Mouse (Mus musculus) CH12.LX (cell line): ENCODE measurements around the gene Ror1.

Experiments used
- CTCF ChIP-seq, 2 experiments: IDR thresholded peaks in 1 of 2; conservative IDR thresholded peaks in 1 of 2; 2 replicates each; pipeline ENCODE4 v1.5.1; 2011 to 2012; ENCODE audit warnings: low read depth in 2 of 2, low read length in 2 of 2, improper control_type of control experiment in 1 of 2, inconsistent platforms in 1 of 2, mild to moderate bottlenecking in 1 of 2, moderate library complexity in 1 of 2
- E2F4 ChIP-seq: IDR thresholded peaks from 2 replicates; pipeline ENCODE4 v1.6.1; 2011; ENCODE audit warnings: low read depth, low read length, improper control_type of control experiment; ENCODE audit not compliant: insufficient replicate concordance
- ELF1 ChIP-seq: IDR thresholded peaks from 2 replicates; pipeline ENCODE4 v1.6.1; 2014; ENCODE audit warnings: low read depth, mild to moderate bottlenecking, inconsistent platforms, low read length, improper control_type of control experiment
- GABPA ChIP-seq: IDR thresholded peaks from 2 replicates; pipeline ENCODE4 v1.6.1; 2012; ENCODE audit warnings: low read depth, low read length, improper control_type of control experiment, inconsistent platforms; ENCODE audit not compliant: insufficient replicate concordance
- POLR2A ChIP-seq: IDR thresholded peaks from 2 replicates; pipeline ENCODE4 v1.6.1; 2011; ENCODE audit warnings: low read depth, mild to moderate bottlenecking, improper control_type of control experiment, low read length
- TBP ChIP-seq: conservative IDR thresholded peaks from 2 replicates; pipeline ENCODE4 v1.6.1; 2011; ENCODE audit warnings: low read depth, low read length, improper control_type of control experiment
- USF1 ChIP-seq: IDR thresholded peaks from 2 replicates; pipeline ENCODE4 v1.6.1; 2014; ENCODE audit warnings: low read depth, mild to moderate bottlenecking, inconsistent platforms, low read length, improper control_type of control experiment

- TF ChIP-seq POLR2A (no peak), TBP (no peak), USF1 (no peak), CTCF (conservative IDR thresholded peaks at IDR 0.05 in 1 of 2, IDR thresholded peaks at IDR 0.05 in 1 of 2; ENCODE audit: low read depth in 2 of 2, low read length in 2 of 2) (no peak), GABPA (no peak), ELF1 (no peak), E2F4 (no peak)
Observed at GRCm38 (mm10) chr4:100248273-100248672, 152.7 kb downstream of the Ror1 start.
